Mouse (Mus musculus): Measurements from ENCODE around the gene N4bp3. TPM values are rescaled to one million over a fixed set of nuclear protein-coding genes. Genes with fewer than 3 reads are reported as not detected.
"Not testable (repeated sequence)": the region's sequence is repeated elsewhere in the genome, so short reads cannot be mapped to it uniquely, and the experiment has no call there.

N4bp3 gene
- polyA plus RNA-seq, 1 experiment from 2014 or later, result 11.8 TPM

DNA sequence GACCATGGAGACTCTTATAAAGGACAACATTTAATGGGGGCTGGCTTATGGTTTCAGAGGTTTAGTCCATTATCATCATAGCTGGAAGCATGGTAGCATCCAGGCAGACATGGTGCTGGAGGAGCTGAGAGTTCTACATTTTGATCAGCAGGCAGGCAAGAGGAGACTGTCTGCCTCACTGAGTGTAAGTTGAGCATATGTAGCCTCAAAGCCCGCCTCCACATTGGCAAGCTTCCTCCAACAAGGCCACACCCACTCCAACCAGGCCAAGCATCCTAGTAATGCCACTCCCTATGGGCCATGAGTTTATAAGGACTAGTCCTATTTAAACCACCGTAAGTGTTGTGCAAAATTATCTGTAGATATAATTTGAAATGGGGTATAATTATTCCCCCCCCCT, 20.7 kb upstream of the N4bp3 start:
- H3K4me3 ChIP-seq, result no peak overlapping the region
- H3K27me3 ChIP-seq, result no peaks in the 10 kb centered on the region
- H3K4me2 ChIP-seq (replicated peaks), result no peak overlapping the region
- H3K36me3 ChIP-seq, result no peaks in the 10 kb centered on the region
- no peak overlapping the region for H3K27ac ChIP-seq (replicated peaks)
- no peak for ATAC-seq (ENCODE audit: low FRiP score, low read depth)
- H3K4me1 ChIP-seq, result no peaks in the 10 kb centered on the region
- H3K9me3 ChIP-seq, result no peaks in the 10 kb centered on the region
- no peak overlapping the region for H3K9ac ChIP-seq (replicated peaks)
- 77% methylated on average over 2 of the region's 2 CpGs for WGBS

- 93% methylated on average over 7 of the region's 7 CpGs for WGBS
- Histone ChIP-seq H3K9ac (replicated peaks) (no peak overlapping the region), H3K27ac (replicated peaks) (no peak overlapping the region), H3K4me3 (no peak overlapping the region), H3K4me1 (no peaks in the 10 kb centered on the region), H3K27me3 (no peaks in the 10 kb centered on the region), H3K9me3 (no peaks in the 10 kb centered on the region), H3K36me3 (no peaks in the 10 kb centered on the region), H3K4me2 (replicated peaks) (no peak overlapping the region)
- ATAC-seq (ENCODE audit: low FRiP score, low read depth), result no peak
These were observed 20.2 kb upstream of the N4bp3 start for GRCm38 (mm10) chr11:51670846-51671245.

- H3K9me3 ChIP-seq; H3K9ac ChIP-seq (replicated peaks); H3K27ac ChIP-seq (replicated peaks); H3K4me3 ChIP-seq; H3K4me1 ChIP-seq; H3K27me3 ChIP-seq; H3K4me2 ChIP-seq (replicated peaks); ATAC-seq (ENCODE audit: low FRiP score, low read depth); H3K36me3 ChIP-seq: not testable (repeated sequence)
- 95% methylated on average over 7 of the region's 7 CpGs for WGBS
These were observed 14.1 kb upstream of the N4bp3 start for GRCm38 (mm10) chr11:51664747-51665146.

GRCm38 (mm10) chr11:51662632-51663031, 12.0 kb upstream of the N4bp3 start:
- no peaks in the 10 kb centered on the region for H3K9me3 ChIP-seq
- 81% methylated on average over 6 of the region's 7 CpGs for WGBS
- H3K27ac ChIP-seq (replicated peaks), result no peak overlapping the region
- H3K36me3 ChIP-seq, result no peaks in the 10 kb centered on the region
- ATAC-seq (ENCODE audit: low FRiP score, low read depth), result no peak
- no peak overlapping the region for H3K4me3 ChIP-seq
- no peak overlapping the region for H3K9ac ChIP-seq (replicated peaks)
- H3K4me2 ChIP-seq (replicated peaks), result no peak overlapping the region
- no peaks in the 10 kb centered on the region for H3K4me1 ChIP-seq
- no peaks in the 10 kb centered on the region for H3K27me3 ChIP-seq

DNA sequence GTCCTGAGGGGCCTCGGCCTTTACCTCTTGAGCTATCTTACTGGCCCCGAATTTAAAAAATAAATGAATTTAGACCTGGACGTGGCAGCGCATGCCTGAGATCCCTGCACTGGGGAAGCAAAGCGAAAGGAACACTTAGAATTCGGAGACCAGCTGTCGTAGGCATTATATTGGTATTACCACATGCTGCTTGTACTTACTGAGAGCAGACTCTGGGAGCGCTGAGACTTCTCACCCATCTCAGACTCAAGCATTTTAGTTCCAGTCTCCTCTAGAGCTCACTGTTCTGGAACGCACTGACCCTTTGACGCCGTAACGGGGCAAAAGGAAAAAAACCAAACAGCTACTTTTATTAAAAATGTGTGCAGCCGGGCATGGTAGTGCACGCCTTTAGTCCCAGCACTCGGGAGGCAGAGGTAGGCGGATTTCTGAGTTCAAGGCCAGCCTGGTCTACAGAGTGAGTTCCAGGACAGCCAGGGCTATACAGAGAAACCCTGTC, 11.3 kb upstream of the N4bp3 start:
- ATAC-seq (ENCODE audit: low FRiP score, low read depth), result no peak
- Histone ChIP-seq H3K27me3 (no peaks in the 10 kb centered on the region), H3K4me1 (no peaks in the 10 kb centered on the region), H3K9ac (replicated peaks) (no peak overlapping the region), H3K4me2 (replicated peaks) (no peak overlapping the region), H3K4me3 (no peak overlapping the region), H3K27ac (replicated peaks) (no peak overlapping the region), H3K36me3 (no peaks in the 10 kb centered on the region), H3K9me3 (no peaks in the 10 kb centered on the region)
- 79% methylated on average over 16 of the region's 16 CpGs for WGBS

DNA sequence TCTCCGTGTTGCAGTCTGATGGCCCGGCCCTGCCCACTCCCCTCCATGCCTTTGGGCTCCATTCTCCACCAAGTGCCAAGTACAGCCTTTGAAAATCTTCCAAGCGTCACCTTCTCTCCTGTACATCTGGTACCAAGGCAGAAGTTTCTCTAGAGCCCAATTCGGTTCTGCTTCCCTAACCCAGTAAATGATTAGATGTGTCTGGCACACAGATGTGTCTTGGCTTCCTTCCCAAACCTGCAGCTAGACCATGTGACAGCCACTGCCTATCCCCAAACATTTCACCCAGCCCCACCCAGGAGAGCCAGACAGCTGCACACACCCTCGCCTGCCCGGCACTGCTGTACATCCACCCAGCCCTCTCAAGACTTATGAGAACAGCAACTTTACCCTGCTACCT, 8.1 kb upstream of the N4bp3 start:
- 78% methylated on average over 6 of the region's 6 CpGs for WGBS
- Histone ChIP-seq H3K36me3 (no peaks in the 10 kb centered on the region), H3K4me1 (no peaks in the 10 kb centered on the region), H3K4me3 (no peak overlapping the region), H3K27me3 (no peaks in the 10 kb centered on the region), H3K9ac (replicated peaks) (no peak overlapping the region), H3K4me2 (replicated peaks) (no peak overlapping the region), H3K27ac (replicated peaks) (no peak overlapping the region), H3K9me3 (no peaks in the 10 kb centered on the region)
- no peak for ATAC-seq (ENCODE audit: low FRiP score, low read depth)

- Histone ChIP-seq H3K4me3 (no peak overlapping the region), H3K9ac (replicated peaks) (no peak overlapping the region), H3K9me3 (no peaks in the 10 kb centered on the region), H3K36me3 (no peaks in the 10 kb centered on the region), H3K4me1 (no peaks in the 10 kb centered on the region), H3K27me3 (no peaks in the 10 kb centered on the region), H3K4me2 (replicated peaks) (no peak overlapping the region), H3K27ac (replicated peaks) (no peak overlapping the region)
- 70% methylated on average over 7 of the region's 7 CpGs for WGBS
- ATAC-seq (ENCODE audit: low FRiP score, low read depth), result no peak
These were observed 7.6 kb upstream of the N4bp3 start for GRCm38 (mm10) chr11:51658291-51658690.

GRCm38 (mm10) chr11:51656798-51657521, 6.3 kb upstream of the N4bp3 start:
- no peaks in the 10 kb centered on the region for H3K4me1 ChIP-seq
- H3K27ac ChIP-seq (replicated peaks), result no peak overlapping the region
- H3K4me2 ChIP-seq (replicated peaks), result no peak overlapping the region
- peaks cover 2% of the 10 kb centered on the region; the same call in 1 of the 2 replicates for H3K27me3 ChIP-seq
- H3K36me3 ChIP-seq, result no peaks in the 10 kb centered on the region
- H3K4me3 ChIP-seq, result no peak overlapping the region
- H3K9me3 ChIP-seq, result no peaks in the 10 kb centered on the region
- ATAC-seq (ENCODE audit: low FRiP score, low read depth), result no peak
- no peak overlapping the region for H3K9ac ChIP-seq (replicated peaks)
- 89% methylated on average over 10 of the region's 10 CpGs for WGBS

GRCm38 (mm10) chr11:51654891-51655290, 4.2 kb upstream of the N4bp3 start:
- Histone ChIP-seq H3K36me3 (no peaks in the 10 kb centered on the region), H3K27me3 (peaks cover 23% of the 10 kb centered on the region), H3K4me2 (replicated peaks) (no peak overlapping the region), H3K4me1 (peaks cover 11% of the 10 kb centered on the region), H3K4me3 (no peak overlapping the region), H3K27ac (replicated peaks) (no peak overlapping the region), H3K9me3 (no peaks in the 10 kb centered on the region), H3K9ac (replicated peaks) (no peak overlapping the region)
- no peak for ATAC-seq (ENCODE audit: low FRiP score, low read depth)
- 90% methylated on average over 3 of the region's 3 CpGs for WGBS

- ATAC-seq (ENCODE audit: low FRiP score, low read depth), result no peak
- no peak overlapping the region for H3K9ac ChIP-seq (replicated peaks)
These were observed 3.1 kb upstream of the N4bp3 start for GRCm38 (mm10) chr11:51653736-51654135.

GRCm38 (mm10) chr11:51652889-51653418, 2.3 kb upstream of the N4bp3 start:
- 92% methylated on average over 4 of the region's 4 CpGs for WGBS

More at GRCm38 (mm10) chr11:51653736-51654135, 3.1 kb upstream of the N4bp3 start:
- Histone ChIP-seq H3K9me3 (no peaks in the 10 kb centered on the region), H3K36me3 (no peaks in the 10 kb centered on the region), H3K27ac (replicated peaks) (no peak overlapping the region; the same call in 1 of the 2 replicates), H3K4me3 (no peak overlapping the region), H3K4me1 (peaks cover 22% of the 10 kb centered on the region), H3K4me2 (replicated peaks) (no peak overlapping the region), H3K27me3 (peaks cover 30% of the 10 kb centered on the region)
- 89% methylated on average over 6 of the region's 6 CpGs for WGBS

DNA sequence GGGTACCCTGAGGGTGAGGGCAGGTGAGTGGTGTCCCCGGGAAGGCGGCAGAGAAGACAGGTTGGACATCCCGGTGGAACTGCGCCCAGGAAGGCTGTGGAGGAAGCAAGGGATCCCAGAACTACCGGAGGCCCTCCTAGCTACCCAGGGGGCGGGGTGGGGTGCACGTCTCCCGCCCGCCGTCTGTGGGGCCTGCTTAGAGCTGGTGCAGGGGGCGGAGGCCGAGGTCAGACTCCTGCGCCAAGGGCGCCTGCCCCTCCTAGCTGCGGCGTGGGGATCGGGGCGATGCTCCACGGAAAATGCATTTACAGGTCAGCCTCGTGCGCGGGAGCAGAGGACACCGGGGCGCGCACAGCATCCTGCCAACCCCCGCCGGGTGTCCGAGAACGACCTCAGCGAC, 381 bp downstream of the N4bp3 start:
- H3K4me2 ChIP-seq (replicated peaks), result peak overlapping the region; percentile 87
- H3K9me3 ChIP-seq, result no peaks in the 10 kb centered on the region
- peak overlapping the region; percentile 62 for H3K9ac ChIP-seq (replicated peaks)
- WGBS, result under 1% methylated on average over 30 of the region's 30 CpGs
- H3K27ac ChIP-seq (replicated peaks), result no peak overlapping the region
- H3K27me3 ChIP-seq, result peaks cover 30% of the 10 kb centered on the region
- H3K4me3 ChIP-seq, result peak overlapping the region; percentile 58
- H3K4me1 ChIP-seq, result peaks cover 31% of the 10 kb centered on the region
- no peak for ATAC-seq (ENCODE audit: low FRiP score, low read depth)
- no peaks in the 10 kb centered on the region for H3K36me3 ChIP-seq

More at GRCm38 (mm10) chr11:51652889-51653418, 2.3 kb upstream of the N4bp3 start:
- H3K4me2 ChIP-seq (replicated peaks), result no peak overlapping the region
- H3K9me3 ChIP-seq, result no peaks in the 10 kb centered on the region
- H3K27ac ChIP-seq (replicated peaks), result no peak overlapping the region
- no peak for ATAC-seq (ENCODE audit: low FRiP score, low read depth)
- no peak overlapping the region for H3K9ac ChIP-seq (replicated peaks)
- H3K4me1 ChIP-seq, result peaks cover 30% of the 10 kb centered on the region
- no peaks in the 10 kb centered on the region for H3K36me3 ChIP-seq
- H3K27me3 ChIP-seq, result peaks cover 30% of the 10 kb centered on the region
- no peak overlapping the region for H3K4me3 ChIP-seq

Measured in midbrain, embryonic 12.5 days (tissue).